Mouse (Mus musculus) WW6 (cell line): ENCODE measurements around the gene Samm50.

ENCODE experiments used
- DNase-seq: peaks from one replicate; pipeline ENCODE4 v3.0.0-alpha.2; 2013; ENCODE audit warnings: low read depth, low spot score

Gene Samm50

GRCm38 (mm10) chr15:84235646-84236045 lies 43.6 kb downstream of the Samm50 start:
- no peak for DNase-seq

GRCm38 (mm10) chr15:84238552-84238951 lies 46.5 kb downstream of the Samm50 start:
- DNase-seq: no peak

GRCm38 (mm10) chr15:84238991-84239401 lies 47.0 kb downstream of the Samm50 start:
- no peak for DNase-seq

GRCm38 (mm10) chr15:84241520-84241919 lies 49.5 kb downstream of the Samm50 start:
- DNase-seq: no peak

DNA sequence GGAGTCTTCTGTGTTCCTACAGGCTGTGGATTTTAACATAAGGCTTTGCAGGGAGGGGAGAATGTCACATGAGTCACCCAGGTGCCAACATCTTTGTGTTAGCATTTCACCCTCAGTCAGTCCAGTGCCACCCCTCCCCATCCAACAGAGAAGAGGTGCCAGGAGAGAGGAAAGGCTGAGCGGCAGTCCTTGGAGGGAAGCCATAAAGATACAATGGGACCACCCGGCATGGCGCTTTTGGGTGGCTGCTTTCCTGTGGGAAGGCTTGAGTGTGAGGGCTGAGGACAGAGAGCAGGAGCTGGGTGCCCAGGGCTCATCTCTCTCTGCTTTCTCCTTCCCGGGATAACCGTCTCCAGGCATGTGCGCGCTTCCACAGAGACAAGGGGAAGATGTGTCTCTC lies 53.1 kb downstream of the Samm50 start:
- no peak for DNase-seq

- no peak for DNase-seq
Observed at GRCm38 (mm10) chr15:84246195-84246594, 54.2 kb downstream of the Samm50 start.

DNA sequence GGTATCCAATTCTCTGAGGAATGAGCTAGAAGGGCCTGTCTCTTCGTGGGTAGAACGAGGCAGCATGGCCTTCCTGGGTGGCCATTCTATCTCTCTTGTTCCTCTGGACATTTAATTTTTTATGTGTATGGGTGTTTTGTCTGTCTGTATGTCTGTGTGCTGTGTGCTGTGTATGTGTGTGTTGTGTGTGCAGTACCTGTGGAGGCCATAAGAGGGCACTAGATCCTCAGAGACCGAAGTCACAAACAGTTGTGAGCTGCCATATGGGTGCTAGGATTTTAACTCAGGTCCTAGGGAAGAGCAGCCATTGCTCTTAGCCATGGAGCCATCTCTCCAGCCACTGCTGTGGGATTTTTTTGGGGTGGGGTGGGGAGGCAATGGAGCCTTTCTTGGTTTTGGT lies 55.3 kb downstream of the Samm50 start:
- no peak for DNase-seq

DNA sequence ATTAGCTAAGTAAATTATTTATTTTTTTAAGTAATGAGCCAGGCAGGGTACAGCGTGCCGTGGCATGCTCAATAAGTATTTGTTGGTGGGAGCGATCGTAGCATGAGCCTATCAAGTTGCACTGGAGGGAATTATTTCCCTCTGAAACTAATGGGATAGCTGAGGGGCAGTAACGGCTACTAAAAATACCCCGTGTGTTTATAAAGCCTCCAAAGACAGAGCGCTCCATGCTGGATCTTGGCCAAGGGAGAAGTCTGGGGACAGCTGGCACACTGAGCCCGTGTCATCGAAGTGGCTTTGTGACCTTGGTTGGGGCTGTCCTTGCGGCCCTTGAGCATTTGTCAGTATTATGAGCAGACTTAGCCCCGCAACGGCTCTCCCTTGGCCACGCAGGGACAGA lies 59.2 kb downstream of the Samm50 start:
- no peak for DNase-seq

DNA sequence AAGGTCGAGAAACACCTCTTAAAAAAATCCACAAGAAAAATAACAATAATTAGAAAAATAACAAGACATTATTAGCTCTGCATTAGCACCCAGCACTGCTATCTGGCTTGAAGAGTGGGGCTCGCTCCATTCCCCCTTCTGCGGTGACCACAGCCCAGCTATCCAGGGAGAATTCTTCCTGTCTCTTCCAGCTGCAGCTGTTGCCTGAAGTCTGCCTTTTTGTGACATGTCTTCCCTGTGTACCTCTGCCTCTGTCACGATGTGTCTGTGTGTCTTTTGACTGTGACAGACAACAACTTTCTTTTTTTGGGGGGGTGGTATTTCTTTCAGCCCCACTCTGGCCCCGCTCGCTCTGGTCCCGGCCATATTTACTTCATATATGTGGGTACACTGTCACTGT lies 60.6 kb downstream of the Samm50 start:
- no peak for DNase-seq

DNA sequence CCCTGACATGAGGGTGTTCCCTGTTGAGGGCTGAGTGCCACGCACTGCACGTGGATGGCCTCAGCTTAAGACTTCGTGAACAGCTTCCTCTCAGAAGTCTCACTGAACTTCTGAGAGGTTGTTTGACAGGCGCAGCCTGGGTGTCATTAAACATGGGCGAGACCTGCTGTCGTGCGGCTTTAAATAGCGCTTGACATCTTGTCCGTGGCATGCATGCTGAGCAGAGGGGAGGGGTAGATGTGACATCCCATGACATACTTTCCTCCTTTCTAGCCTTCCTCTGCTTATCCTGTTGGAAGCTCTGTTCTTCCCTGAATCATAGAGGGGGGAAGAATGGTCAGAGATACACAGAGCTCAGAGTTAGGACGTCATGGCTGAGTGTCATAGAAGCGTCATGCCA lies 61.7 kb downstream of the Samm50 start:
- DNase-seq: no peak

DNA sequence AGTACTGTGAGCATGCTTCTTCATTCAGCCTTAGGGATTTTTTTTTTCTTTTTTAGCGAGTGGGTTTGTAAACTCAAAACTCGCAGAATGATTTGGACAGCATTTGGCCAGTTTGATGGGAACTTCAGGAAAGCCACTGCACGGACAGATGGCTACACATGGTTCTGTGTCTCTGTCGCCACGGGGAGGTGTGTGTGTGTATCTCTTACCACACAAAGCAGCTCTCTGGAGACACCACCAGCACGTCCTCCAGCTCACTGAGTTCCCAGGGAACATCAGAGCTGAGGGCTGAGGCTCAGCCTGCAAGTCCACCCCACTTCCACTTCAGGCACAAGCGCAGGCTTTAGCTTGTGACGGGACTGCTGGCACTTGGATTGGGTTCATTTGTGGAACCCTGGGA lies 62.3 kb downstream of the Samm50 start:
- DNase-seq: no peak

- DNase-seq: no peak
Observed at GRCm38 (mm10) chr15:84256254-84256850, 64.3 kb downstream of the Samm50 start.

GRCm38 (mm10) chr15:84256864-84257263 lies 64.8 kb downstream of the Samm50 start:
- no peak for DNase-seq

- no peak for DNase-seq
Observed at GRCm38 (mm10) chr15:84258602-84259355, 66.7 kb downstream of the Samm50 start.

DNA sequence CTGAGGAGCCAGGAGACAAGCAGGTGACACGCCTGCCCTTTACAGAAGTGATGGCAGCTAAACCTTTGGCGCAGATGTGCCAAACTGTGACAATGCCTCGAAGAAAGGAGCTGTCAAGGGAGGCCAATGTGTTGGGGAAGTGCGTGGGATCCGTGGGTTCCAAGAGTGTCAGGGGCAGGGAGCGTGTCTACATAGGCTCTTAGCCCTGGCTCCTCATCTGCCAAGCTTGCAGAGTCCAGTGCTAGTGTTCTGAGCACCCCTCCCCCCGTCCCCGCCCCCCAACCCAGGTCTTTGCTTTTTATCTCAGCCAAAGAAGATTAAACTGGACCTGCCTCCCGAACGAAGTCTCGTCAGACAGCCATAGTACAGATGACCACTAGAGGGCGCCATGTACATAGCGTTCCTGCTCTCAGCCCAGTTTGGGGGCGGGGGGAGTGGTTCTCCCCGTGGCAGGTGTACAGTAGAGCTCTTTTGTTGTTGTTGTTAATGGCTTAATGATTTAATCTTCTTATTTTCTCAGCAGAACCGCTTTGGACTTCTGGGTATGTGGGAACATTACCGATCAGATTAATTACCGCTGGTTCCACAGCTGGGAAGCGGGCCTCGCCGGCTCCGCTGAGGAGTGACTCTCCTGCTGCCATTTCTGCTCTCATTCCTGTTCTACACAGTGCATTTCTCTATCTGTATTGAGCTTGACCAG lies 68.2 kb downstream of the Samm50 start:
- DNase-seq: peak; percentile 54

DNA sequence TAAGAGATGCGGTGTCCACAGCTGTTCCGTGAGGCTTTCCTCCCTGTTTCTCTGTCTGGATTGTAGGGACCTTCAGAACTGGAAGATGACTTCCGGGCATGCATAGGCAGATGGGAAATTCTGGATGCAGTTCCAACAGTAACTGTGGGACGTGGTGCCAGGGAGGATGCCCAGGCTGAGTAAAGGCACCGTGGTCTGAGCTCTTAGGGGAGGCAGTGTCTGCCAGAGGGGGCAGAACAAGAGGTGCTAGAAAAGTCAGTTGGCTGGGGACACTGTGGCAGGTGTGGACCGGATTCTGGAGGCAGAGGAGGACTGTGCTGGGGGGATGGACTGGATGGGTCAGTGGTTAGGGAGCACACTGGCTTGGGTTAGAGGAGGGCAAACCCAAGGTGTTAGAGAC lies 70.6 kb downstream of the Samm50 start:
- DNase-seq: no peak

GRCm38 (mm10) chr15:84263573-84263972 lies 71.5 kb downstream of the Samm50 start:
- DNase-seq: no peak

DNA sequence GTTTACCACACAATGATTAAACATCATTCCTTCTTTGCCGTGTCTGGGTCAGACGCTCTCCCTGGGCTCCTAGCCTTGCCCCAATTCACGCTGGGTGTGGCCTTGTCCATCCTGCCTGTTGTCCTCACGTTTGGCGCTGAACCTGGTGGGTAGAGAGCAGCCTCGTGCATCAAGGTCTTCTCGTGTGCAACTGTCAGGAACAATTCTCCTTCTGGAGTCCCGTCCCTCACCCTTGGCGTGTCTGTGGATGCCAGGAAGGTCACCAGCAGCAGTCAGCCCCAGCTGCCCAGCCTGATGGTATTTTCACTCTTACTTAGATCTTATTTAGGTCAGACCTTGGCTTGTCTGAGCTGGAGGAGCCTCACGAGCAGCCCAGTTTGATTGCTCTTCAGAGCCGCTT lies 73.1 kb downstream of the Samm50 start:
- DNase-seq: no peak

DNA sequence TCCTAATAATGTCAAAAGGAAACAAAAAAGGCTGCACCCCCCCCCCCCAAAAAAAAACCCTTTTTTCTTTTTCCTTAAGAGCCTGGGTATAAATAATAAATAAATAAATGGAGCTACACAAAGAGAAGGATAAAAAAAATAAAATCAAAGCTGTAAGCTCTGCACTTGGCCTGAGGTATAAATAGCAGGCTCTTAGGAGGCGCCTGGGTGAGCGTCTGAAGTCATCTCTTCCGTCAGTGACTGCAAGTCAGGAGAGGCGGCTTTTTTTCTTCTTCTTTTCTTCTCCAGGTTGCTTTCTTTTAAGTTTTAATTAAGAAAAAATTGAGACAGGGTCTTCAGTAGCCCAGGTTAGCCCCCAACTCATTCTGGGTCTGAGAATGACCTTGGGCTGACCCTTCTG lies 74.2 kb downstream of the Samm50 start:
- DNase-seq: no peak
